Mouse (Mus musculus) adrenal gland, postnatal 14 days (tissue): ENCODE data around the gene Ms4a14. TPM values are rescaled to one million over a fixed set of nuclear protein-coding genes. Genes with fewer than 3 reads are reported as not detected.
"Not testable (repeated sequence)": the region's sequence is repeated elsewhere in the genome, so short reads cannot be mapped to it uniquely, and the experiment has no call there.

Source experiments
- DNase-seq: peaks from one replicate; pipeline ENCODE4 v3.0.0; 2021; ENCODE audit warnings: mixed read lengths
- total RNA-seq: library from RNA; stranded (reverse); gene quantifications from 2 replicates; pipeline ENCODE4 v1.2.3, GENCODE M21; 2021

Gene Ms4a14
- total RNA-seq, 1 experiment from 2014 or later = not detected

- DNase-seq = not testable (repeated sequence)
Observed at GRCm38 (mm10) chr19:11262932-11263331, 51.3 kb downstream of the Ms4a14 start.

DNA sequence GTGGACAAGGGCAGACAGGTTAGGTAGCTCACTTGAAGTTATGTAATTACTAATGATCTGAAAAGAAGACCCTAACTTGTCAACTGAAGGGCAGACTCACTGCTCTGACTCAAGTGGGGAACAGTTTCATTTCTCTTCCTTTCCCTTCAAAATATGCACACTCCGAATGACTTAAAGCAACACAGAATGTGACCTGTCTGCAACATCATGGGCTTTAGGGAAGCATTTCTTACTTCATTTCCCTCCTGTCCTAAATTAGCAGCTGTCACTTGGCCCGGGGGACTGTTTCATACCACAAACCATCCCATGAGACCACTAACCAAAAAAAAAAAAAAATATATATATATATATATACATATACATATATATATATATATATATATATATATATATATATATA lies 52.7 kb downstream of the Ms4a14 start:
- no peak for DNase-seq

Other genes with a start within 250 kb of the Ms4a14 start
- 1.5 and 2.5 TPM in 2 replicates for gene Ms4a8a, start 233.4 kb downstream of the Ms4a14 start, total RNA-seq
- gene 1700017D01Rik, start 183.6 kb downstream of the Ms4a14 start, total RNA-seq = not detected in 2 replicates
- gene 1700025F22Rik, start 149.1 kb downstream of the Ms4a14 start, total RNA-seq = not detected in 2 replicates
- not detected in 2 replicates for gene Ms4a13, start 117.7 kb downstream of the Ms4a14 start, total RNA-seq
- not detected in 2 replicates for gene Ms4a12, start 82.0 kb downstream of the Ms4a14 start, total RNA-seq
- gene Ms4a1, start 48.2 kb downstream of the Ms4a14 start, total RNA-seq = 1.8 and 9.8 TPM in 2 replicates
- gene Ms4a5, start 30.6 kb downstream of the Ms4a14 start, total RNA-seq = not detected in 2 replicates
- gene Ms4a7, start 21.7 kb upstream of the Ms4a14 start, total RNA-seq = 0.41 and 1.0 TPM in 2 replicates
- gene Ms4a4a, start 61.1 kb upstream of the Ms4a14 start, total RNA-seq = 5.1 and 8.4 TPM in 2 replicates
- gene Ms4a4c, start 90.3 kb upstream of the Ms4a14 start, total RNA-seq = 0.44 and 8.7 TPM in 2 replicates
- 1.9 and 26.8 TPM in 2 replicates for gene Ms4a4b, start 129.1 kb upstream of the Ms4a14 start, total RNA-seq
- gene Ms4a6c, start 154.9 kb upstream of the Ms4a14 start, total RNA-seq = 6.7 and 12.3 TPM in 2 replicates
- 0.44 and 7.2 TPM in 2 replicates for gene Gm8369, start 171.5 kb upstream of the Ms4a14 start, total RNA-seq
- gene Ms4a6b, start 202.1 kb upstream of the Ms4a14 start, total RNA-seq = 3.1 and 22.4 TPM in 2 replicates
- gene Ms4a4d, start 222.3 kb upstream of the Ms4a14 start, total RNA-seq = 2.0 and 3.9 TPM in 2 replicates